Mouse (Mus musculus) embryonic facial prominence, embryonic 15.5 days (tissue): ENCODE results near the gene Mettl5. TPM values are rescaled to one million over a fixed set of nuclear protein-coding genes. Genes with fewer than 3 reads are reported as not detected.

ENCODE experiments used
- ATAC-seq: fragments of 200-750 bp; cut with Nextera tagmentation; 2 replicates; pipeline ENCODE4 v1.8.0; 2017; ENCODE audit warnings: low read depth, moderate TSS enrichment; ENCODE audit not compliant: insufficient number of reproducible peaks, low FRiP score, low TSS enrichment
- H3K27ac ChIP-seq: fragments of 300-500 bp; sonication (generic); replicated peaks from 2 replicates; pipeline ENCODE4 v1.5.1; 2015; ENCODE audit warnings: mild to moderate bottlenecking, inconsistent platforms
- H3K27me3 ChIP-seq: fragments of 300-500 bp; sonication (generic); 2 replicates; pipeline ENCODE4 v1.6.1; 2015; ENCODE audit warnings: inconsistent platforms
- H3K36me3 ChIP-seq: fragments of 300-500 bp; sonication (generic); 2 replicates; pipeline ENCODE4 v1.6.1; 2015; ENCODE audit warnings: mild to moderate bottlenecking, inconsistent platforms
- H3K4me1 ChIP-seq: fragments of 300-500 bp; sonication (generic); 2 replicates; pipeline ENCODE4 v1.6.1; 2015; ENCODE audit warnings: inconsistent platforms
- H3K4me2 ChIP-seq: fragments of 300-500 bp; sonication (generic); replicated peaks from 2 replicates; pipeline ENCODE4 v1.6.1; 2015; ENCODE audit warnings: mild to moderate bottlenecking, inconsistent platforms
- H3K4me3 ChIP-seq: fragments of 300-500 bp; sonication (generic); replicated peaks from 2 replicates; pipeline ENCODE4 v1.5.1; 2015; ENCODE audit warnings: mild to moderate bottlenecking, inconsistent platforms
- H3K9ac ChIP-seq: fragments of 300-500 bp; sonication (generic); 2 replicates; pipeline ENCODE4 v1.6.1; 2015; ENCODE audit warnings: inconsistent platforms
- H3K9me3 ChIP-seq: fragments of 300-500 bp; sonication (generic); replicated peaks from 2 replicates; pipeline ENCODE4 v1.6.1; 2016; ENCODE audit warnings: inconsistent platforms
- WGBS: fragments of 180-500 bp; shearing (Covaris S2); methylation state at CpG from one replicate; pipeline ENCODE4 v1.1.7; 2015; 5-methylcytosine and 5-hydroxymethylcytosine counted together
- polyA plus RNA-seq: library from polyadenylated mRNA; unstranded; fragments of >200 nt; fragmentation: Nextera tagmentation; extraction: Ambion mirVana; gene quantifications from 2 replicates; pipeline ENCODE4 v1.2.1, GENCODE M21; 2015

The Mettl5 gene
- polyA plus RNA-seq, 1 experiment from 2014 or later, result 36.6 TPM

GRCm38 (mm10) chr2:69856392-69856791 lies 29.0 kb downstream of the Mettl5 start:
- H3K4me2 ChIP-seq, result no peak overlapping the region

GRCm38 (mm10) chr2:69851427-69852058 lies 33.9 kb downstream of the Mettl5 start:
- Histone ChIP-seq H3K4me3 (no peak overlapping the region), H3K27ac (no peak overlapping the region), H3K4me1 (no peaks in the 10 kb centered on the region), H3K4me2 (no peak overlapping the region), H3K9me3 (no peaks in the 10 kb centered on the region), H3K36me3 (no peaks in the 10 kb centered on the region), H3K9ac (no peak overlapping the region), H3K27me3 (no peaks in the 10 kb centered on the region)
- 56% methylated on average over 2 of the region's 2 CpGs for WGBS
- ATAC-seq, result no peak

More at GRCm38 (mm10) chr2:69856392-69856791, 29.0 kb downstream of the Mettl5 start:
- Histone ChIP-seq H3K9me3 (no peaks in the 10 kb centered on the region), H3K27me3 (no peaks in the 10 kb centered on the region), H3K4me3 (no peak overlapping the region), H3K36me3 (no peaks in the 10 kb centered on the region), H3K4me1 (peaks cover 3% of the 10 kb centered on the region; the same call in 1 of the 2 replicates), H3K9ac (no peak overlapping the region), H3K27ac (no peak overlapping the region)
- 60% methylated on average over 8 of the region's 8 CpGs for WGBS
- no peak for ATAC-seq

- 0 out of 2 replicates have a peak overlapping the region, but pooled peaks have one; percentile 25 for H3K27ac ChIP-seq
- 63% methylated on average over 6 of the region's 6 CpGs for WGBS
- H3K27me3 ChIP-seq, result no peaks in the 10 kb centered on the region
- no peak overlapping the region for H3K9ac ChIP-seq
- no peaks in the 10 kb centered on the region for H3K9me3 ChIP-seq
- H3K4me1 ChIP-seq, result no peaks in the 10 kb centered on the region
- H3K36me3 ChIP-seq, result no peaks in the 10 kb centered on the region
- ATAC-seq, result no peak
- H3K4me2 ChIP-seq, result no peak overlapping the region
- no peak overlapping the region for H3K4me3 ChIP-seq
Observed at GRCm38 (mm10) chr2:69849215-69849614, 36.2 kb downstream of the Mettl5 start.

GRCm38 (mm10) chr2:69840261-69840660 lies 45.2 kb downstream of the Mettl5 start:
- H3K36me3 ChIP-seq, result peaks cover 6% of the 10 kb centered on the region; the same call in 1 of the 2 replicates
- no peak overlapping the region for H3K27ac ChIP-seq
- no peak overlapping the region for H3K9ac ChIP-seq
- H3K4me2 ChIP-seq, result no peak overlapping the region
- no peak; the same call in 1 of the 2 replicates for ATAC-seq
- H3K4me1 ChIP-seq, result no peaks in the 10 kb centered on the region
- H3K9me3 ChIP-seq, result no peaks in the 10 kb centered on the region
- 22% methylated on average over 6 of the region's 6 CpGs for WGBS
- no peak overlapping the region for H3K4me3 ChIP-seq
- H3K27me3 ChIP-seq, result no peaks in the 10 kb centered on the region

- no peak overlapping the region for H3K4me2 ChIP-seq
- no peak overlapping the region for H3K27ac ChIP-seq
- H3K9ac ChIP-seq, result no peak overlapping the region
- no peak for ATAC-seq
- H3K4me1 ChIP-seq, result no peaks in the 10 kb centered on the region
- no peak overlapping the region for H3K4me3 ChIP-seq
- no peaks in the 10 kb centered on the region for H3K9me3 ChIP-seq
- H3K36me3 ChIP-seq, result peaks cover 12% of the 10 kb centered on the region
- H3K27me3 ChIP-seq, result no peaks in the 10 kb centered on the region
Observed at GRCm38 (mm10) chr2:69838707-69839106, 46.7 kb downstream of the Mettl5 start.

GRCm38 (mm10) chr2:69837996-69838395 lies 47.4 kb downstream of the Mettl5 start:
- Histone ChIP-seq H3K9me3 (no peaks in the 10 kb centered on the region), H3K4me1 (no peaks in the 10 kb centered on the region), H3K27me3 (no peaks in the 10 kb centered on the region), H3K4me2 (no peak overlapping the region), H3K4me3 (no peak overlapping the region), H3K36me3 (peaks cover 19% of the 10 kb centered on the region), H3K27ac (no peak overlapping the region), H3K9ac (no peak overlapping the region)
- no peak for ATAC-seq
- WGBS, result 44% methylated on average over 3 of the region's 3 CpGs

GRCm38 (mm10) chr2:69837244-69837967 lies 48.0 kb downstream of the Mettl5 start:
- no peak overlapping the region for H3K4me3 ChIP-seq
- H3K36me3 ChIP-seq, result peaks cover 25% of the 10 kb centered on the region
- H3K27me3 ChIP-seq, result no peaks in the 10 kb centered on the region
- no peak overlapping the region for H3K27ac ChIP-seq
- WGBS, result 62% methylated on average over 7 of the region's 7 CpGs
- H3K9ac ChIP-seq, result no peak overlapping the region
- no peaks in the 10 kb centered on the region for H3K9me3 ChIP-seq
- no peak for ATAC-seq
- no peaks in the 10 kb centered on the region for H3K4me1 ChIP-seq
- H3K4me2 ChIP-seq, result no peak overlapping the region

- Histone ChIP-seq H3K36me3 (peaks cover 47% of the 10 kb centered on the region), H3K27me3 (no peaks in the 10 kb centered on the region), H3K4me1 (peaks cover 9% of the 10 kb centered on the region; the same call in 1 of the 2 replicates), H3K4me3 (no peak overlapping the region), H3K4me2 (no peak overlapping the region), H3K9ac (no peak overlapping the region), H3K9me3 (no peaks in the 10 kb centered on the region), H3K27ac (no peak overlapping the region)
- 81% methylated on average over 8 of the region's 8 CpGs for WGBS
- ATAC-seq, result no peak
Observed at GRCm38 (mm10) chr2:69830116-69830515, 55.3 kb downstream of the Mettl5 start.

GRCm38 (mm10) chr2:69829680-69830079 lies 55.7 kb downstream of the Mettl5 start:
- no peak overlapping the region for H3K4me3 ChIP-seq
- H3K4me2 ChIP-seq, result no peak overlapping the region
- no peaks in the 10 kb centered on the region for H3K9me3 ChIP-seq
- no peaks in the 10 kb centered on the region for H3K27me3 ChIP-seq
- WGBS, result 86% methylated on average over 2 of the region's 2 CpGs
- peaks cover 9% of the 10 kb centered on the region; the same call in 1 of the 2 replicates for H3K4me1 ChIP-seq
- no peak for ATAC-seq
- no peak overlapping the region for H3K9ac ChIP-seq
- peaks cover 47% of the 10 kb centered on the region for H3K36me3 ChIP-seq
- H3K27ac ChIP-seq, result no peak overlapping the region

- H3K4me1 ChIP-seq, result peaks cover 15% of the 10 kb centered on the region; the same call in 1 of the 2 replicates
- H3K27me3 ChIP-seq, result no peaks in the 10 kb centered on the region
- no peak overlapping the region for H3K4me3 ChIP-seq
- 46% methylated on average over 7 of the region's 7 CpGs for WGBS
- no peak for ATAC-seq
- H3K36me3 ChIP-seq, result peaks cover 34% of the 10 kb centered on the region
- H3K4me2 ChIP-seq, result no peak overlapping the region
- H3K9me3 ChIP-seq, result no peaks in the 10 kb centered on the region
- H3K9ac ChIP-seq, result no peak overlapping the region
- no peak overlapping the region for H3K27ac ChIP-seq
Observed at GRCm38 (mm10) chr2:69828031-69828430, 57.4 kb downstream of the Mettl5 start.

- ATAC-seq, result no peak
- Histone ChIP-seq H3K4me3 (no peak overlapping the region), H3K4me1 (peaks cover 15% of the 10 kb centered on the region; the same call in 1 of the 2 replicates), H3K4me2 (no peak overlapping the region), H3K9ac (no peak overlapping the region), H3K27me3 (no peaks in the 10 kb centered on the region), H3K9me3 (no peaks in the 10 kb centered on the region), H3K36me3 (peaks cover 26% of the 10 kb centered on the region), H3K27ac (no peak overlapping the region)
- 68% methylated on average over 2 of the region's 2 CpGs for WGBS
Observed at GRCm38 (mm10) chr2:69826380-69826779, 59.0 kb downstream of the Mettl5 start.
